Mouse (Mus musculus): ENCODE results near the gene Gm10192. TPM values are rescaled to one million over a fixed set of nuclear protein-coding genes. Genes with fewer than 3 reads are reported as not detected.

Gene Gm10192
- total RNA-seq, 1 experiment = not detected

GRCm38 (mm10) chr4:97193176-97193575 is 10.2 kb upstream of the Gm10192 start:
- TF ChIP-seq HCFC1 (IDR thresholded peaks at IDR 0.05; ENCODE audit: borderline replicate concordance, insufficient read depth, low read length) (no peak), ZNF384 (IDR thresholded peaks at IDR 0.05; ENCODE audit: low read depth, low read length) (no peak), MAFK (IDR thresholded peaks at IDR 0.05; ENCODE audit: insufficient read depth, low read depth, low read length) (no peak), ZC3H11A (IDR thresholded peaks at IDR 0.05; ENCODE audit: borderline replicate concordance, low read depth, low read length) (no peak), CHD2 (IDR thresholded peaks at IDR 0.05; ENCODE audit: low read depth, low read length) (no peak)
- Histone ChIP-seq H3K9ac (ENCODE audit: insufficient read depth, low read depth, low read length, poor library complexity, severe bottlenecking) (no peak overlapping the region), H3K27ac (ENCODE audit: insufficient read depth, low read depth, low read length, poor library complexity, severe bottlenecking) (no peak overlapping the region), H3K9me3 (ENCODE audit: control insufficient read depth, insufficient read depth, low read depth, low read length) (no peaks in the 10 kb centered on the region), H3K36me3 (ENCODE audit: control insufficient read depth, insufficient read depth, low read length, poor library complexity, severe bottlenecking) (no peaks in the 10 kb centered on the region), H3K4me1 (ENCODE audit: control insufficient read depth in 2 of 2, insufficient read depth in 2 of 2, low read length in 2 of 2, poor library complexity in 1 of 2) (no peaks in the 10 kb centered on the region), H3K4me3 (ENCODE audit: insufficient read depth in 1 of 2, low read depth in 1 of 2, low read length in 2 of 2, poor library complexity in 1 of 2, severe bottlenecking in 1 of 2) (no peak overlapping the region)
- in situ Hi-C loops (cut with MboI; ENCODE audit: low sequenced_read_pairs in 2 of 2, unreplicated experiment in 2 of 2) = no loop called here
- DNase-seq (ENCODE audit: low read depth, low spot score) = no peak

GRCm38 (mm10) chr4:97192601-97193000 is 9.6 kb upstream of the Gm10192 start:
- in situ Hi-C loops (cut with MboI; ENCODE audit: low sequenced_read_pairs in 2 of 2, unreplicated experiment in 2 of 2) = no loop called here
- no peak for TF ChIP-seq ZC3H11A (IDR thresholded peaks at IDR 0.05; ENCODE audit: borderline replicate concordance, low read depth, low read length)
- no peak for TF ChIP-seq HCFC1 (IDR thresholded peaks at IDR 0.05; ENCODE audit: borderline replicate concordance, insufficient read depth, low read length)
- no peak for TF ChIP-seq MAFK (IDR thresholded peaks at IDR 0.05; ENCODE audit: insufficient read depth, low read depth, low read length)
- no peak for TF ChIP-seq CHD2 (IDR thresholded peaks at IDR 0.05; ENCODE audit: low read depth, low read length)
- no peak for TF ChIP-seq ZNF384 (IDR thresholded peaks at IDR 0.05; ENCODE audit: low read depth, low read length)
- Histone ChIP-seq H3K4me3 (ENCODE audit: insufficient read depth in 1 of 2, low read depth in 1 of 2, low read length in 2 of 2, poor library complexity in 1 of 2, severe bottlenecking in 1 of 2) (no peak overlapping the region), H3K4me1 (ENCODE audit: control insufficient read depth in 2 of 2, insufficient read depth in 2 of 2, low read length in 2 of 2, poor library complexity in 1 of 2) (no peaks in the 10 kb centered on the region), H3K9me3 (ENCODE audit: control insufficient read depth, insufficient read depth, low read depth, low read length) (no peaks in the 10 kb centered on the region), H3K27ac (ENCODE audit: insufficient read depth, low read depth, low read length, poor library complexity, severe bottlenecking) (no peak overlapping the region), H3K9ac (ENCODE audit: insufficient read depth, low read depth, low read length, poor library complexity, severe bottlenecking) (no peak overlapping the region), H3K36me3 (ENCODE audit: control insufficient read depth, insufficient read depth, low read length, poor library complexity, severe bottlenecking) (no peaks in the 10 kb centered on the region)
- no peak for DNase-seq (ENCODE audit: low read depth, low spot score)

GRCm38 (mm10) chr4:97180396-97180795 is 2.6 kb downstream of the Gm10192 start:
- Histone ChIP-seq H3K9me3 (ENCODE audit: control insufficient read depth, insufficient read depth, low read depth, low read length) (no peaks in the 10 kb centered on the region), H3K36me3 (ENCODE audit: control insufficient read depth, insufficient read depth, low read length, poor library complexity, severe bottlenecking) (no peaks in the 10 kb centered on the region), H3K4me3 (ENCODE audit: insufficient read depth in 1 of 2, low read depth in 1 of 2, low read length in 2 of 2, poor library complexity in 1 of 2, severe bottlenecking in 1 of 2) (no peak overlapping the region), H3K27ac (ENCODE audit: insufficient read depth, low read depth, low read length, poor library complexity, severe bottlenecking) (no peak overlapping the region), H3K9ac (ENCODE audit: insufficient read depth, low read depth, low read length, poor library complexity, severe bottlenecking) (no peak overlapping the region), H3K4me1 (ENCODE audit: control insufficient read depth in 2 of 2, insufficient read depth in 2 of 2, low read length in 2 of 2, poor library complexity in 1 of 2) (no peaks in the 10 kb centered on the region)
- no peak for DNase-seq (ENCODE audit: low read depth, low spot score)
- no peak for TF ChIP-seq ZNF384 (IDR thresholded peaks at IDR 0.05; ENCODE audit: low read depth, low read length)
- no peak for TF ChIP-seq ZC3H11A (IDR thresholded peaks at IDR 0.05; ENCODE audit: borderline replicate concordance, low read depth, low read length)
- no peak for TF ChIP-seq HCFC1 (IDR thresholded peaks at IDR 0.05; ENCODE audit: borderline replicate concordance, insufficient read depth, low read length)
- no peak for TF ChIP-seq MAFK (IDR thresholded peaks at IDR 0.05; ENCODE audit: insufficient read depth, low read depth, low read length)
- TF ChIP-seq CHD2 (IDR thresholded peaks at IDR 0.05; ENCODE audit: low read depth, low read length) = no peak
- in situ Hi-C loops (cut with MboI; ENCODE audit: low sequenced_read_pairs in 2 of 2, unreplicated experiment in 2 of 2) = no loop called here

GRCm38 (mm10) chr4:97156841-97157345 is 26.1 kb downstream of the Gm10192 start:
- Histone ChIP-seq H3K9ac (ENCODE audit: insufficient read depth, low read depth, low read length, poor library complexity, severe bottlenecking) (no peak overlapping the region), H3K27ac (ENCODE audit: insufficient read depth, low read depth, low read length, poor library complexity, severe bottlenecking) (no peak overlapping the region), H3K36me3 (ENCODE audit: control insufficient read depth, insufficient read depth, low read length, poor library complexity, severe bottlenecking) (no peaks in the 10 kb centered on the region), H3K9me3 (ENCODE audit: control insufficient read depth, insufficient read depth, low read depth, low read length) (no peaks in the 10 kb centered on the region), H3K4me3 (ENCODE audit: insufficient read depth in 1 of 2, low read depth in 1 of 2, low read length in 2 of 2, poor library complexity in 1 of 2, severe bottlenecking in 1 of 2) (no peak overlapping the region), H3K4me1 (ENCODE audit: control insufficient read depth in 2 of 2, insufficient read depth in 2 of 2, low read length in 2 of 2, poor library complexity in 1 of 2) (no peaks in the 10 kb centered on the region)
- in situ Hi-C loops (cut with MboI; ENCODE audit: low sequenced_read_pairs in 2 of 2, unreplicated experiment in 2 of 2) = no loop called here
- TF ChIP-seq HCFC1 (IDR thresholded peaks at IDR 0.05; ENCODE audit: borderline replicate concordance, insufficient read depth, low read length) (no peak), CHD2 (IDR thresholded peaks at IDR 0.05; ENCODE audit: low read depth, low read length) (no peak), MAFK (IDR thresholded peaks at IDR 0.05; ENCODE audit: insufficient read depth, low read depth, low read length) (no peak)
- DNase-seq (ENCODE audit: low read depth, low spot score) = no peak

- no peak for TF ChIP-seq HCFC1 (IDR thresholded peaks at IDR 0.05; ENCODE audit: borderline replicate concordance, insufficient read depth, low read length)
- TF ChIP-seq CHD2 (IDR thresholded peaks at IDR 0.05; ENCODE audit: low read depth, low read length) = no peak
- no peak for TF ChIP-seq MAFK (IDR thresholded peaks at IDR 0.05; ENCODE audit: insufficient read depth, low read depth, low read length)
- no peak for TF ChIP-seq ZNF384 (IDR thresholded peaks at IDR 0.05; ENCODE audit: low read depth, low read length)
- no peak for TF ChIP-seq ZC3H11A (IDR thresholded peaks at IDR 0.05; ENCODE audit: borderline replicate concordance, low read depth, low read length)
- no peak overlapping the region for H3K9ac ChIP-seq (ENCODE audit: insufficient read depth, low read depth, low read length, poor library complexity, severe bottlenecking)
- in situ Hi-C loops (cut with MboI; ENCODE audit: low sequenced_read_pairs in 2 of 2, unreplicated experiment in 2 of 2) = no loop called here
- H3K36me3 ChIP-seq (ENCODE audit: control insufficient read depth, insufficient read depth, low read length, poor library complexity, severe bottlenecking) = no peaks in the 10 kb centered on the region
- DNase-seq (ENCODE audit: low read depth, low spot score) = no peak
- no peak overlapping the region for H3K27ac ChIP-seq (ENCODE audit: insufficient read depth, low read depth, low read length, poor library complexity, severe bottlenecking)
- no peaks in the 10 kb centered on the region for H3K9me3 ChIP-seq (ENCODE audit: control insufficient read depth, insufficient read depth, low read depth, low read length)
- H3K4me3 ChIP-seq (ENCODE audit: insufficient read depth in 1 of 2, low read depth in 1 of 2, low read length in 2 of 2, poor library complexity in 1 of 2, severe bottlenecking in 1 of 2) = no peak overlapping the region
- H3K4me1 ChIP-seq (ENCODE audit: control insufficient read depth in 2 of 2, insufficient read depth in 2 of 2, low read length in 2 of 2, poor library complexity in 1 of 2) = no peaks in the 10 kb centered on the region
Observed at GRCm38 (mm10) chr4:97156084-97156483, 26.9 kb downstream of the Gm10192 start.

Measured in ES-E14 (cell line).